Mouse (Mus musculus) embryonic fibroblast, embryonic 13.5 days (primary cell): ENCODE results near the gene Ahdc1. TPM values are rescaled to one million over a fixed set of nuclear protein-coding genes. Genes with fewer than 3 reads are reported as not detected.
A peak's percentile ranks its signal among the peaks of the same experiment; 100 is the strongest.

ENCODE experiments used
- H3K27ac ChIP-seq: 2 replicates; pipeline ENCODE4 v1.5.1; 2012; ENCODE audit warnings: low read length, control low read depth, inconsistent platforms; ENCODE audit not compliant: insufficient read depth
- H3K4me1 ChIP-seq: 2 replicates; pipeline ENCODE4 v1.6.1; 2011; ENCODE audit warnings: low read length; ENCODE audit not compliant: control insufficient read depth, insufficient read depth
- H3K4me3 ChIP-seq: 2 replicates; pipeline ENCODE4 v1.5.1; 2011; ENCODE audit warnings: mild to moderate bottlenecking, control low read depth, low read length; ENCODE audit not compliant: insufficient read depth
- CTCF ChIP-seq: IDR thresholded peaks from 2 replicates; pipeline ENCODE4 v1.5.1; 2011; ENCODE audit warnings: mild to moderate bottlenecking, control low read depth, low read length, moderate library complexity, borderline replicate concordance; ENCODE audit not compliant: insufficient read depth
- POLR2A ChIP-seq: IDR thresholded peaks from 2 replicates; pipeline ENCODE4 v1.6.1; 2011; ENCODE audit warnings: low read depth, mild to moderate bottlenecking, control low read depth, low read length, moderate library complexity
- polyA plus RNA-seq: library from polyadenylated mRNA; stranded (reverse); fragments of >200 nt; gene quantifications from 2 replicates; pipeline ENCODE4 v1.2.4, GENCODE M21; 2011; ENCODE audit warnings: low read depth; ENCODE audit not compliant: missing spikeins, insufficient read length

The Ahdc1 gene
- polyA plus RNA-seq, 1 experiment = 46.0 TPM

GRCm38 (mm10) chr4:133009676-133010075, 1.4 kb upstream of the Ahdc1 start:
- Histone ChIP-seq H3K4me3 (no peak overlapping the region), H3K4me1 (no peaks in the 10 kb centered on the region; the same call in 1 of the 2 replicates), H3K27ac (no peak overlapping the region)
- TF ChIP-seq POLR2A (no peak), CTCF (no peak)

DNA sequence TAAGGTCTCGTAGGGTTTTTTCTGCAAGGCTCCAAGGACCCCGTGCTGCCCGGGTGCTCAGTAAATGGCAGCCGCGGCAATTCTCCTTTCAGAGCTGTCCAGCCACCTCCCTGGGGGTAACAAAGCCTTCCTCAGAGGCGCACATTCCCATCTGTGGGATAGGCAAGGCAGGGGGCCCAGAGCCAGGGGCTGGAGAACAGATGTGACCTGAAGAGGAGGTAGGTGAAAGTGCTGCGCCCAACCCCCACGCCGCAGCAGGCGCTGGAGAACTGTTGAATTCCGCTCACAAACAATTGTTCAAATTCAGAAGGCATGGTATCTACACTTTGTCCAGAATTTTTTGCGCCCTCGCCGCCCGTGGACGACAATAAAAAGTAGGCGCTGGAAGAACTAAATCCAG, 449 bp upstream of the Ahdc1 start:
- Histone ChIP-seq H3K4me1 (no peaks in the 10 kb centered on the region; the same call in 1 of the 2 replicates), H3K4me3 (peak overlapping the region; percentile 83; the same call in 1 of the 2 replicates), H3K27ac (no peak overlapping the region)
- TF ChIP-seq CTCF (no peak), POLR2A (no peak)

GRCm38 (mm10) chr4:133011821-133012775, 1.0 kb downstream of the Ahdc1 start:
- TF ChIP-seq POLR2A = no peak
- no peak for TF ChIP-seq CTCF
- H3K4me1 ChIP-seq = peaks cover 6% of the 10 kb centered on the region
- H3K4me3 ChIP-seq = peak overlapping the region; percentile 83

DNA sequence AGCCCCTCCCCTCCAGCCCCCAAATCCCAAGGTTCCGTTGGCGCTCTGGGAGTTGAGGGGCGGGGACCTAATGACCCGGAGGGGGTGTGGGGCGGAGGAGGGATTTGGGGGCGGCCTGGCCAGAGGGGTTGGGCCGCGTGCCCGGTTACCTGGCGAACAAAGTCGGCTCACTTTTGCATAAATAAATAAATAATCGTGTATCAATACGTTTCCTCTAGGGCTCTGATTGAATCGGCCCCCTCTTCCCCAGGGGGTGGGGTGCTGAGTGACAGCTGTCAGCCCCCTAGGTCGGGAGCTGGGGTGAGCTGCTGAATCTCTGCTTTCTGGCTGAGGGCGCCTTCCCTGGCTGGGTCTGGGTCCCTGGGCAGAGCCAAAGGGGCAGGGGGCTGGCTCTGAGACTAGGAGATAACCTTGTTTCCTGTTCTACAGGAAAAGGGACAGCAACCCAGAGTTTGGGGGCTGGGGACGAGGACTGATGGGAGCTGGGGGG, 1.8 kb downstream of the Ahdc1 start:
- peaks cover 9% of the 10 kb centered on the region for H3K4me1 ChIP-seq
- TF ChIP-seq POLR2A (no peak), CTCF (no peak)
- H3K27ac ChIP-seq = peak overlapping the region; percentile 93
- peak overlapping the region; percentile 83 for H3K4me3 ChIP-seq

More at GRCm38 (mm10) chr4:133011821-133012775, 1.0 kb downstream of the Ahdc1 start:
- peak overlapping the region; percentile 93 for H3K27ac ChIP-seq

GRCm38 (mm10) chr4:133013266-133013891, 2.3 kb downstream of the Ahdc1 start:
- TF ChIP-seq POLR2A = peak; percentile 23; the same call in 1 of the 2 replicates
- no peak for TF ChIP-seq CTCF
- H3K27ac ChIP-seq = peak overlapping the region; percentile 93
- H3K4me1 ChIP-seq = peaks cover 14% of the 10 kb centered on the region
- peak overlapping the region; percentile 83 for H3K4me3 ChIP-seq

GRCm38 (mm10) chr4:133014088-133014487, 3.0 kb downstream of the Ahdc1 start:
- no peak overlapping the region; the same call in 1 of the 2 replicates for H3K27ac ChIP-seq
- no peak for TF ChIP-seq POLR2A
- no peak for TF ChIP-seq CTCF
- H3K4me1 ChIP-seq = peaks cover 17% of the 10 kb centered on the region
- no peak overlapping the region for H3K4me3 ChIP-seq

DNA sequence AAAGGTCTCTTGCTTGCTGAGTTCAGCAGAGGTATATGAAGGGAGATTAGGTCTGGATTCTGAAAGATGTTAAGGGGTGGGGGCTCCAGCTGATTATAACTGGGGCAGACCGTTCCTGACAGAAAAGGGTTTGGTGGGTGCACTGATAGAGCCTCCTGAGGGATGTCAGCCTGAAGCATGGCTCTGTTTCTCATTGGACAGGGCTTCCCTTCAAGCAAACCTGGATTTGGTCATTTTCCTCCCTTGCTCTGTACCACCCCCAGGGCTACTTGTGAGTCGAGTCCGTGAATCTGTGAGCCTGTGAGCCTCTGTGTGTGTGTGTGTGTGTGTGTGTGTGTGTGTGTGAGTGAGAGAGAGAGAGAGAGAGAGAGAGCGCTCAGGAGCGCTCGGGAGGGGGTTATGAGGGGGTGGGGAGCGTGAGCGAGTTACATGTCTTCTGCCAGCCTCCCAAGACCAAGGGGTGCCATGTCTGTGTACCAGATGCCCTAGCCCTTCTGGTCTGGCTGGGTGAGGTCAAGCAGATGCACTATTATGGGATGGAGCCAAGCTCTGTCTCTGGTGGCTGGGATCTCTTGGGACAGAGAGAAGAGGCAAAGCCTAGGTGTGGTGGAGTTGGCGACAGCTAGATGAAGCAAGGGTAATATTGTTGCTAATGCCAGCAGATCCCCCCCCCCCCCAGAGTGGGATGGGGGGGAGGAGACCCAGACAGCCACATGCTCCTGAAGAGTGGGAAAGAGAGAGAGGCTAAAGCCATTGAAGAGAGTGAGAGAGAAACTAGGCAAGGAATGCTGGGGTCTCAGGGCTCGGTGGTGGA, 4.0 kb downstream of the Ahdc1 start:
- H3K27ac ChIP-seq = peak overlapping the region; percentile 72
- H3K4me3 ChIP-seq = no peak overlapping the region
- no peak for TF ChIP-seq POLR2A
- no peak for TF ChIP-seq CTCF

DNA sequence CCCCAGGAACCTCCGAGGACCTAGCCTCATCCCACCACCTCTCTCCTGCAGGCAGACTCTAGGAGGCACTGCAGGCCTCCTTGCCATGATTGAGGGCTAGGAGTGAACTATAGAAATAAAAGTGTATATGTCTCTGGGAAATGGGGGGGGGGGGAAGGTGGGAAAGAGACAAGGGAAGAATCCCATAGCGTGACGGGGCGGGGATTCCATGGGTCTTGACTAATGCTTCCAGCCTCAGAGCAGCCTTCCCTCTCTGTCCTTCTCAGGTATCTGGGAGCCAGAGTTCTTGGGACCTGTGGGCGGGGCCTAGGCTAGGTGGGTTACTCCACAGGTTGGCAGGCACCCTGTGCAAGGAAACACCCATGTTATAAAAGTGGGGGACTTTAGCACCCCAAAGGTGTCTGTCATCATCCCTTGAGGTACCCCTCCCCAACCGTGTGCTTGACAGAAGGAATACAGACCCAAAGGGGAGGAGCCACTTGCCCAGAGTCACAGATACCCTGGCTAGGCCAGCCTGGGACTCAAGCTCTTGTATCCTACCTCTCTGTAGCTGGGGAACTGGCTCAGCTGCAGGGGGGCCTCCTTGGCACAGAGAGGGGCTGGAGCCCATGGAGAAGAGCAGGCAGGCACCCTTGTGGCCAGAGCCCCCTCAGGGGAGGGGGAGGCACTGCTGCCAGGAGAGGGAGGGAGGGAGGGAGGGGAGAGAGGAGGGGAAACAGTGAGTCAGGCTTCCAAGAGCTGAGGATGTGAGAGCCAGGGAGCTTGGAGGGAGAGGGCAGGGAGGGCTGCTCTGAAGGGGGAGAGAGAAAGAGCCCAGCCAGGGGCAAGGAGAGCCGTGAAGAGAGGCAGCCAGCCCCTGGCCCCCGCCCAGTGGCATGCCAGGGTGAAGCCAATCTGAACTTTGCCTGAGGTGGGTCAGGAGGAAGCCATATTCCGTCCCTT, 4.9 kb downstream of the Ahdc1 start:
- peaks cover 24% of the 10 kb centered on the region for H3K4me1 ChIP-seq
- H3K27ac ChIP-seq = peak overlapping the region; percentile 87
- TF ChIP-seq CTCF (peak; percentile 40; the same call in 1 of the 2 replicates), POLR2A (0 out of 2 replicates have a peak, but pooled peaks have one; percentile 45)
- no peak overlapping the region for H3K4me3 ChIP-seq

More for the DNA sequence above, 4.0 kb downstream of the Ahdc1 start:
- peaks cover 18% of the 10 kb centered on the region for H3K4me1 ChIP-seq
